Mouse (Mus musculus) frontal cortex, postnatal 25 days (tissue): ENCODE measurements around the gene Wdr60.

ENCODE experiments used
- DNase-seq, 2 experiments: peaks; one replicate each; pipeline ENCODE4 v3.0.0; 2022; ENCODE audit warnings: low spot score in 2 of 2

Wdr60 gene

GRCm38 (mm10) chr12:116183212-116183935 lies 79.4 kb downstream of the Wdr60 start:
- no peak for DNase-seq

- no peak for DNase-seq
Observed at GRCm38 (mm10) chr12:116182376-116182775, 80.4 kb downstream of the Wdr60 start.

- DNase-seq = no peak
Observed at GRCm38 (mm10) chr12:116181436-116182050, 81.3 kb downstream of the Wdr60 start.

- DNase-seq = no peak
Observed at GRCm38 (mm10) chr12:116176930-116177329, 85.9 kb downstream of the Wdr60 start.

GRCm38 (mm10) chr12:116169666-116170065 lies 93.2 kb downstream of the Wdr60 start:
- DNase-seq = no peak

DNA sequence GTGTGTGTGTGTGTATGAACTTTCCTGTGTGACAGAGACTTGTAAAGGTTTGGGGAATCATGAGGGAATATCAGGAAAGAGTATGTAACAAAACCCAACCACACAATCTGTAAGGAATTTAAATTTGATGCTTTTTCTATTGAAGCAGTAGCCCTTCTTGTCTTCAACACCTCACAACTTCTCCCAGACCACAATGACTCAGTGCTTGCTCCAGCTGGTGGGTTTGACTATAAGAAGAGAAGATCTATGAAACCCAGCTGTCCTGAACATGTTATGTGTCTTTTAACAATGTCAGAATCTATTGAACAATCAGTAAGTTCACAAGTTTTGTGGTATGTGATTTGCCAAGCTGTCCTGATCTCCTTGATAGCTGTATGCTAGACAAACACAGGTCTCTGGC lies 97.5 kb downstream of the Wdr60 start:
- no peak for DNase-seq

DNA sequence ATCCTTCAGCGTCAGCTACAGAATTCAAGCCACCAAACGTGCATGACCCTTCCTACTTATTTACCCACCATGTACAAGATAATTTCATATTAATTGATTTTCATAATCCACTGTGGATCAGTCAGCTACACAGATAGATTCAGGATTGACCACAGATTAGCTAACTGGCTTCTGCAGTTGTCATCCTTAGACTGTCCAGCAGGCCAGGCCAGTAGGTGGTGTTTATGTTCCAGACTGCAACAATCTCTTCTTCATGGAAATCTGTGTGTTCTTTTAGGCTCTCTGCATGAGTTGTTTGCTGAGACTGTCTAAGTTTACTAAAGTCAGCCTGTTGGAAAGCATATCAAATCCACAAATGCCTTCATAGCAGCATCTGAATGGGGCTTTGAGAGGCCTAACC lies 103.1 kb downstream of the Wdr60 start:
- no peak for DNase-seq

DNA sequence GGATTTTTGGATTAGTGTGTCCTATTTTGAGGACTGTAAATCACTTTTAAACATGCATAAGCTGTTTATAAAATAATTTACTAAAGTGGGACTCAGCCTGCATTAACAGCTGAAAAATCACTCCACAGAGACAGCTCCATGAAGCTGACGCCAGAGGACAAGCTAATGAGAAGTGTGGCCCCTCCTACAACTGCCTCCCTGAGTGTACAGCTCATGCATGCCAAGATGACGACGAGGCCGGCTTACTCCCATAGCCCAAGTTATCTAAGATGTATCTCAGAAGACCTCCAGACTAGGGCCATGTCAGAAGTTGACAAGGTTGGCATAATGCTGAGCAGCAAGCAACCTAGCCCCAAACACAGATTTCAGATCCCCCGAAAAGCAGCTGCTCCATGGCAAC lies 103.6 kb downstream of the Wdr60 start:
- DNase-seq = no peak

- DNase-seq = no peak
Observed at GRCm38 (mm10) chr12:116156792-116157532, 105.9 kb downstream of the Wdr60 start.
